Mouse (Mus musculus): ENCODE data around the gene Tmbim7. TPM values are rescaled to one million over a fixed set of nuclear protein-coding genes. Genes with fewer than 3 reads are reported as not detected.
A peak's percentile ranks its signal among the peaks of the same experiment; 100 is the strongest.
"Not testable (repeated sequence)": the region's sequence is repeated elsewhere in the genome, so short reads cannot be mapped to it uniquely, and the experiment has no call there.

Gene Tmbim7
- polyA plus RNA-seq, 1 experiment from 2014 or later = not detected

GRCm38 (mm10) chr5:3646539-3646938 lies 4.4 kb upstream of the Tmbim7 start:
- no peaks in the 10 kb centered on the region; the same call in 1 of the 2 replicates for H3K4me1 ChIP-seq (replicated peaks)
- H3K27me3 ChIP-seq (replicated peaks) = no peaks in the 10 kb centered on the region
- no peaks in the 10 kb centered on the region for H3K9me3 ChIP-seq
- H3K9ac ChIP-seq = peak overlapping the region; percentile 37
- WGBS = 21% methylated on average over 6 of the region's 6 CpGs
- H3K27ac ChIP-seq = no peak overlapping the region
- peak overlapping the region; percentile 96 for H3K4me3 ChIP-seq (replicated peaks)
- H3K36me3 ChIP-seq = peaks cover 10% of the 10 kb centered on the region
- H3K4me2 ChIP-seq (replicated peaks) = peak overlapping the region; percentile 57
- no peak for ATAC-seq

DNA sequence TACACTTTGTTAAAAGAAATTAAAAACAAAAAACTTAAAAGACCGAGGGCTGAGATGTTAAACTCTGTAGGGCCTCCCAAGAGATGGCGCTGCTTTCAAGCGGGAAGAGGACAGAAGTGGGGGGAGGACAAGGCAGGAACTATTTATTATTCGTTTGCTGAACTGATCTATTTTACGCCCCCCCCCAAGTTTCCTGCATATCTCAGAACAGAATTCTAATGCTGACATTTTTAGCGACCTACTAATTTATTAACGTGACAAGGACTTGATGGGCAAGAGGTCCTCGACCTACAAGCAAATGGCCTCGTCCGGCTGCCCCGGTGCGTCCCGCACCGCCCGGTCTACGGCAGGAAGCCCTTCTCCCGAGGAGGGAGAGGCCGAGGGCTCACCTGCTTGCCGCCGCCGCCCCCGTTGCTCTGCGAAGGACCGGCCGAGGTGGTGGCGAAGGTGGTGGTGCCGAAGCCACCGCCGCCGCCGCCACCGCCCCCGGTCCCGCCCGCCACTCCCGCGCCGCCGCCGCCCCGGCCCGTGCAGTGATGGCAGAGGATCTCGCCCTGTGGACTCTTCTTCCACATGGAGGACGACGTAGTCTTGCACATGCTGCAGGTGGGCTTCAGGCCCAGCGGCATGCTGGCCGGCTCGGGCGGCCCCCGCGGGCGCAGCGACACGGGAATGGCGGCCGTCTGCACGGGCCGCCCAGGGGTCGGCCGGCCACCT lies 3.8 kb upstream of the Tmbim7 start:
- Histone ChIP-seq H3K36me3 (peaks cover 4% of the 10 kb centered on the region; the same call in 1 of the 2 replicates), H3K4me2 (replicated peaks) (peak overlapping the region; percentile 57), H3K27me3 (replicated peaks) (no peaks in the 10 kb centered on the region), H3K9ac (peak overlapping the region; percentile 91), H3K9me3 (no peaks in the 10 kb centered on the region), H3K4me1 (replicated peaks) (no peaks in the 10 kb centered on the region; the same call in 1 of the 2 replicates), H3K4me3 (replicated peaks) (peak overlapping the region; percentile 96), H3K27ac (peak overlapping the region; percentile 93)
- peak; percentile 76 for ATAC-seq
- WGBS = under 1% methylated on average over 57 of the region's 60 CpGs

GRCm38 (mm10) chr5:3647708-3648121 lies 3.3 kb upstream of the Tmbim7 start:
- peak; percentile 98 for ATAC-seq
- WGBS = under 1% methylated on average over 37 of the region's 46 CpGs
- H3K4me3 ChIP-seq (replicated peaks) = peak overlapping the region; percentile 96
- peak overlapping the region; percentile 93 for H3K27ac ChIP-seq
- no peaks in the 10 kb centered on the region; the same call in 1 of the 2 replicates for H3K4me1 ChIP-seq (replicated peaks)
- peak overlapping the region; percentile 57 for H3K4me2 ChIP-seq (replicated peaks)
- H3K27me3 ChIP-seq (replicated peaks) = no peaks in the 10 kb centered on the region
- peak overlapping the region; percentile 91 for H3K9ac ChIP-seq
- peaks cover 4% of the 10 kb centered on the region; the same call in 1 of the 2 replicates for H3K36me3 ChIP-seq
- H3K9me3 ChIP-seq = no peaks in the 10 kb centered on the region

DNA sequence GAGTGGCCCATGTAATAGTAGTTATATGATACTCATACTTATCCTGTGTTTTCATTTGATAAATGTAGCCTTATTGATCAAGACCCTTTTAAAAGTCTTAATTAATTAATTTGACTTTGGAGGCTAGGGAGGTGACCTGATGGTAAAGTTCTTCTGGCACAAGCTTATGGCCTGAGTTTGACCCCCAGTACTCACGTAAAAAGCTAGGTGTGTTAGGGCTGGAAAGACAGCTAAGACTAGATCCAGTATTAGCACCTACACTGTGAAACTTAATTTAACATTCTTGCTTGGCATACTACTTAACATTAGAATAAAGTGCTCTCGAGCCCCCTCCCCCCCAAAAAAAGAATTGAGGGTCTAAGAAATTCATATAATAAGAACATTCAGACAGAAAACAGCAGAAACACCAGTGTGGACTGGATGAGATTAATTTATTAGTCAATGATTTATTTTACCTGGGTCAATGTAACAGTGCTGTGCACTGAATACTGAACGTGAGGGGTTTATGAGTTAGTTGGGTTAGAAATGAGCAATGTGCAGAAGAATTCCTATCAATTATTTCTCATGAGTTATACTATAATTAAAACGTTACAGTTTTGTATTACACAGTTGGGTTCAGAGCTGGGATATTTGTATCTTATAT lies 2.7 kb upstream of the Tmbim7 start:
- Histone ChIP-seq H3K27me3 (replicated peaks) (no peaks in the 10 kb centered on the region), H3K9ac (no peak overlapping the region), H3K9me3 (no peaks in the 10 kb centered on the region), H3K4me1 (replicated peaks) (no peaks in the 10 kb centered on the region; the same call in 1 of the 2 replicates), H3K27ac (no peak overlapping the region), H3K4me3 (replicated peaks) (no peak overlapping the region), H3K4me2 (replicated peaks) (no peak overlapping the region; the same call in 1 of the 2 replicates), H3K36me3 (peaks cover 2% of the 10 kb centered on the region; the same call in 1 of the 2 replicates)
- 43% methylated on average over 4 of the region's 4 CpGs for WGBS
- peak; percentile 22 for ATAC-seq

DNA sequence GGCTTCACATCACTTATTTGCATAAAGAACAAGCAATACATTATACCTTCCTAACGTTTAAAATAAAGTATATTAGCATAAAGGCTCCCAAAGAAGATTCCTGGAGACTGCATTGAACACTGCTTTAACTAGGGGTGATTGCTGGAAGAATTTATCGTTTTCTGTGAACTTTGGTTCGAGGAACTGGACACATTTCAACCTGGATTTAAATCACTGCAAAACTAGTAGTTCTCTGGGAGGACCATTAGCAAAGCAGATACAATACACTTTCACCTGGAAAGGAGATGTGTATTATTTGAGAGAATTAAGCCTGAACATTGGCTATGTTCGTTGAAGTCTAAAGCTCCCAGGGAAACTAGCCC lies 2.2 kb upstream of the Tmbim7 start:
- Histone ChIP-seq H3K4me3 (replicated peaks) (no peak overlapping the region), H3K9ac (no peak overlapping the region), H3K27me3 (replicated peaks) (no peaks in the 10 kb centered on the region), H3K4me2 (replicated peaks) (no peak overlapping the region), H3K9me3 (no peaks in the 10 kb centered on the region), H3K27ac (no peak overlapping the region), H3K36me3 (no peaks in the 10 kb centered on the region), H3K4me1 (replicated peaks) (no peaks in the 10 kb centered on the region; the same call in 1 of the 2 replicates)
- WGBS = 74% methylated on average over 4 of the region's 4 CpGs
- no peak for ATAC-seq

DNA sequence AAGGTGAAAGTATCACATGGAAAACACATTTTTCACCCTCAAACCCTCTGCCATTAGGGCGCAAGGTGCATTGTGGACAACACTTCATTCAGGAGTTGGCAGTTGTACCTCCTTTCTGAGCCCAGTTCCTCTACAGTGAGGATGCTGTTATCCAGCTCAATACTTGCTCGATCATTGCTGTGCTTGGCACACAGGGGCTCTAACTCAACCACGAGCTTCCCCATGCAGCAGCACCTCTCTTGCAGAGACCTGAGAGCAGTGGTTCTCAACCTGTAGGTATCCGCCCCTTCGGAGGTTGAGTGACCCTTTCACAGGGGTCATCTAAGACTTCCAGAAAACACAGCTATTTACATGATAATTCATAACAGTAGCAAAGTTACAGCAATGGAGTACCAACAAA lies 640 bp downstream of the Tmbim7 start:
- 80% methylated on average over 5 of the region's 5 CpGs for WGBS
- Histone ChIP-seq H3K9ac (no peak overlapping the region), H3K4me1 (replicated peaks) (no peaks in the 10 kb centered on the region), H3K4me3 (replicated peaks) (no peak overlapping the region), H3K27ac (no peak overlapping the region), H3K36me3 (no peaks in the 10 kb centered on the region), H3K27me3 (replicated peaks) (no peaks in the 10 kb centered on the region), H3K4me2 (replicated peaks) (no peak overlapping the region), H3K9me3 (no peaks in the 10 kb centered on the region)
- ATAC-seq = no peak

- not testable (repeated sequence) for H3K9me3 ChIP-seq; H3K9ac ChIP-seq; H3K36me3 ChIP-seq; H3K4me3 ChIP-seq (replicated peaks); H3K27ac ChIP-seq; H3K27me3 ChIP-seq (replicated peaks); H3K4me1 ChIP-seq (replicated peaks); ATAC-seq; H3K4me2 ChIP-seq (replicated peaks)
- 93% methylated on average over 19 of the region's 25 CpGs for WGBS
These were observed 2.1 kb downstream of the Tmbim7 start for GRCm38 (mm10) chr5:3652903-3653575.

DNA sequence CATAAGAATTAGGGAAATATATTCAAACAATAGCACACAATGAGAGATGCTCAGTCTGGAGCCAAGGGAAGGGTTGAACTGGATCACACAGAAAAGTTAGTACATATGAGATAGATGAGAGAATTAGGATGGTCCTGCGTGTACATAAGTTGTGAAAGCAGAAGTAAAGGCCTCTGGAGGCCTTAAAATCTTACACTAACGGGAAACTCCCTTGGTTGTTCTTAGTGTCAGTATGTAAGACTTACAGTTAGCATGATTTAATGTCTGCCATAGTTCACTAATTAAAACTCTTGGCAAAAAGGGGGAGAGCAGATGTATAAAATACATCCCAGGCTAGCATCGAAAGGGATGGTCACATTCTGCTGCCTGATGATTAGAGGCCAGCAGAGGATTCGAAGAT lies 2.8 kb downstream of the Tmbim7 start:
- Histone ChIP-seq H3K27ac (no peak overlapping the region), H3K4me1 (replicated peaks) (no peaks in the 10 kb centered on the region), H3K9me3 (no peaks in the 10 kb centered on the region), H3K27me3 (replicated peaks) (no peaks in the 10 kb centered on the region), H3K4me2 (replicated peaks) (no peak overlapping the region), H3K4me3 (replicated peaks) (no peak overlapping the region), H3K9ac (no peak overlapping the region), H3K36me3 (no peaks in the 10 kb centered on the region)
- ATAC-seq = no peak
- WGBS = 87% methylated on average over 4 of the region's 4 CpGs

- no peak within 1 kb of the TSS for H3K27ac ChIP-seq
- no peaks in the 10 kb centered on the region for H3K4me1 ChIP-seq (replicated peaks)
- no peak for ATAC-seq
- no peak within 1 kb of the TSS for H3K4me2 ChIP-seq (replicated peaks)
- no peaks in the 10 kb centered on the region for H3K9me3 ChIP-seq
- WGBS = 68% methylated on average over 5 of the region's 5 CpGs
- H3K36me3 ChIP-seq = no peaks in the 10 kb centered on the region
- no peak within 1 kb of the TSS for H3K4me3 ChIP-seq (replicated peaks)
- H3K27me3 ChIP-seq (replicated peaks) = no peaks in the 10 kb centered on the region
- no peak within 1 kb of the TSS for H3K9ac ChIP-seq
These were observed 6.1 kb downstream of the Tmbim7 start, which contains the start of gene Gatad1 for GRCm38 (mm10) chr5:3657085-3657484. Gatad1 (minus strand) TSS chr5:3657185.

DNA sequence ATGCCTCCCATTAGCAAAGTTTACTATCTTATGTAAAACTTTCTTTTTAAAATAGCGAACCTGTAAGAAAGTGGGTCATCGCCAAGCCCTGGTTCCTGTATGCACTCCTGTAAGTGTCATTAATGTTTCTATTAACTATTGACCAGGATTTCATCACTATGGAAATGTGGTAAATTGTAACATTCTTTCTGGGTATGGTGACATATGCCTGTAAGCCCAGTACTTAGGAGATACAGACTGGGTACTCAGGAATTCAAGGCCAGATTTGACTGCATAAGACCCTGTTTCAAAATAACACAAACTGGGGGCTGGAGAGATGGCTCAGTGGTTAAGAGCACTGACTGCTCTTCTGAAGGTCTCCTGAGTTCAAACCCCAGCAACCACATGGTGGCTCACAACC lies 14.2 kb downstream of the Tmbim7 start:
- Histone ChIP-seq H3K4me2 (replicated peaks) (no peak overlapping the region), H3K27me3 (replicated peaks) (no peaks in the 10 kb centered on the region), H3K4me1 (replicated peaks) (no peaks in the 10 kb centered on the region), H3K9me3 (no peaks in the 10 kb centered on the region), H3K4me3 (replicated peaks) (no peak overlapping the region), H3K36me3 (no peaks in the 10 kb centered on the region), H3K9ac (no peak overlapping the region), H3K27ac (no peak overlapping the region)
- 88% methylated on average over 2 of the region's 2 CpGs for whole genome bisulfite sequencing
- no peak for ATAC-seq

GRCm38 (mm10) chr5:3666585-3666984 lies 15.6 kb downstream of the Tmbim7 start:
- no peaks in the 10 kb centered on the region for H3K4me1 ChIP-seq (replicated peaks)
- no peak overlapping the region for H3K27ac ChIP-seq
- H3K36me3 ChIP-seq = no peaks in the 10 kb centered on the region
- ATAC-seq = no peak
- no peak overlapping the region for H3K4me2 ChIP-seq (replicated peaks)
- no peaks in the 10 kb centered on the region for H3K27me3 ChIP-seq (replicated peaks)
- H3K4me3 ChIP-seq (replicated peaks) = no peak overlapping the region
- WGBS = 85% methylated on average over 12 of the region's 12 CpGs
- H3K9ac ChIP-seq = no peak overlapping the region
- H3K9me3 ChIP-seq = no peaks in the 10 kb centered on the region

- Histone ChIP-seq H3K27me3 (replicated peaks) (no peaks in the 10 kb centered on the region), H3K9me3 (no peaks in the 10 kb centered on the region), H3K4me2 (replicated peaks) (no peak overlapping the region), H3K4me3 (replicated peaks) (no peak overlapping the region), H3K27ac (no peak overlapping the region), H3K9ac (no peak overlapping the region), H3K4me1 (replicated peaks) (no peaks in the 10 kb centered on the region), H3K36me3 (no peaks in the 10 kb centered on the region)
- 81% methylated on average over 6 of the region's 6 CpGs for WGBS
- no peak for ATAC-seq
These were observed 19.1 kb downstream of the Tmbim7 start for GRCm38 (mm10) chr5:3669938-3670554.
